Mouse (Mus musculus) layer of hippocampus, postnatal 10 days (tissue): Measurements from ENCODE around the gene Chmp1a. TPM values are rescaled to one million over a fixed set of nuclear protein-coding genes. Genes with fewer than 3 reads are reported as not detected.
"Not testable (repeated sequence)": the region's sequence is repeated elsewhere in the genome, so short reads cannot be mapped to it uniquely, and the experiment has no call there.

Experiments used
- DNase-seq, 2 experiments: peaks; one replicate each; pipeline ENCODE4 v3.0.0; 2021; ENCODE audit warnings: low spot score in 2 of 2
- long read RNA-seq: library from polyadenylated mRNA; stranded (forward); transcript quantifications from one replicate; pipeline ENCODE4 v2.0.0, GENCODE M21; 2023
- total RNA-seq, 2 experiments: library from RNA; stranded (reverse); gene quantifications; 2 replicates each; pipeline ENCODE4 v1.2.3; 2021

The Chmp1a gene
- 100 to 1,000 TPM; 120 to 143 TPM for total RNA-seq
- long read RNA-seq, partial matches to known transcripts: 4 of 121 reads
- long read RNA-seq, other reads (novel, unspliced or antisense): 110 of 121 reads

GRCm38 (mm10) chr8:123212321-123213117 is at the start of gene Chmp1a, which contains the start of gene Spata33:
Gene Chmp1a, minus strand, starts transcription at chr8:123212763.
Gene Spata33, plus strand, starts transcription at chr8:123212832.
- DNase-seq: peak; percentile 83 to 87

DNA sequence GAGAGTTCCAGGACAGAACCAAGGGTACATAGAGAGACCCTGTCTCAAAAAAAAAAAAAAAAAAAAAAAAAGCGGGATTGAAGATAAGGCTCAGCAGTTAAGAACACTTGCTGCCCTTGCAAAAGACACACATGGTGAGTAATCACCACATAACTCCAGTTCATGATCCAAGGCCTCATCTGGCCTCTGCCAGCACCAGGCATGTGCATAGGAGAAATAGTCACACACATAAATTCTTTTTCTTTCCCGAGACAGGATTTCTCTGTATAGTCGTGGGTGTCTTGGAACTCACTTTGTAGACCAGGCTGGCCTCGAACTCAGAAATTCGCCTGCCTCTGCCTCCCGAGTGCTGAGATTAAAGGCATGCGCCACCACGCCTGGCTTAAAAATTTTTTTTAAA is 45.0 kb upstream of the Chmp1a start:
- DNase-seq: not testable (repeated sequence)

GRCm38 (mm10) chr8:123257114-123257513 is 44.6 kb upstream of the Chmp1a start:
- no peak for DNase-seq

DNA sequence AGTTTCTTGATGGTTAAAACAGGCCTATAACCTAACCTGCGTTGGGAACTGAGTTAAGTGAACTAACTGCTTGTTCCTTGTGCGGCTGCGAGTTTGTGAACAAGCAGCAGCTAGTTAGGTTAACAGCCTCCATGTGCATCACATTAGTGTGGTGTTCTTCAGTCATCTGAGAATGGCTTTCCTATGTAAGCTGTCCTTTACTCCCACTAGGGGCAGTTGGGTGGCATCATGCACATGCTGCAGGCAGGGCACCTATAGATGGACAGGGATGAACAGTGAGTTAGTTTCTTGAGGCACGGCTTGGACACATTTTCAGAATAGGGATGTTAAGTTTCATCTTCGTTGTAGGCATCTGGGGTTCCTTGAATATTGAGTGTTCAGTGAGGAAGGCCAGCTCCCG is 42.6 kb upstream of the Chmp1a start:
- DNase-seq: no peak

DNA sequence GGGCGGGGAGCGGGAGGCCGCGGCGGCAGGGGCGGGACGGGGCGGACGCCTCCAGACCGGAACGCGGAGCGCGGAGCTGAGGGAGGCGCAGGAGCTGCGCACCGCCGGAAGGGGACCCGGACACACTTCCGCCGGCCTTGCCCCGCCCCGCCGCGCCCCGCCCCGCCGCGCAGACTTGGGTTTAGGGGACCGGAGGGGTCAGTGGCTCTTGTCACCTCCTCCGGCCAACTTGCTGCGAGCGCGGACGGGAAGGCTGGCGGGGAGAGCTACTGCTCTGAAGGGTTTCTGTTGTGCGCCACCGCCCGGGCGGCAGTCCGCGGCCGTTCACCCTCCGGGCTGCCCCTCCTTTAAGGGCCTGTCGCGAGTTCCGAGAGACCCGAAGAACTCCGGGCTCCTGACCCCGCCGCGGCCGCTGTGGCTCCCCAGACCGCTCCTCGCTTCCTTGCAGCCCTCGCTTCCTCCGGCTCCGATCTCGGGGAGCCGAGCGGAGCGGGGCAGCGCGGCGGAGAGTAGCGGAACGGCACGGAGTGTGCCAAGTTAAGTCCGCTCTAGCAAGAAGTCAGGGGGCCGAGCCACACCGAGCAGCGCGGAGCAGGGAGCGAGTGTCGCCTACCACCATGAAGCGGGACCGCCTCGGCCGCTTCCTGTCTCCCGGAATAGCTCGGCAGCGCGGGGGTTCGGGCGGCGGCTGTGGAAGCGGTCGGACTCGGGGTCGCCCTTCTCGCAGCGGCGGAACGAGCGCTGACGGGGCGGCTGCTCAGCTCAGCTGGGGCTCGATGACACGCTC is 41.7 kb upstream of the Chmp1a start, which contains the start of the genes Zfp276 and Vps9d1:
Zfp276 (plus strand) TSS at position 97 of the 787 bp plus-strand sequence.
Vps9d1 (minus strand) TSS at position 250 of the 787 bp plus-strand sequence.
- peak; percentile 87 to 92 for DNase-seq

DNA sequence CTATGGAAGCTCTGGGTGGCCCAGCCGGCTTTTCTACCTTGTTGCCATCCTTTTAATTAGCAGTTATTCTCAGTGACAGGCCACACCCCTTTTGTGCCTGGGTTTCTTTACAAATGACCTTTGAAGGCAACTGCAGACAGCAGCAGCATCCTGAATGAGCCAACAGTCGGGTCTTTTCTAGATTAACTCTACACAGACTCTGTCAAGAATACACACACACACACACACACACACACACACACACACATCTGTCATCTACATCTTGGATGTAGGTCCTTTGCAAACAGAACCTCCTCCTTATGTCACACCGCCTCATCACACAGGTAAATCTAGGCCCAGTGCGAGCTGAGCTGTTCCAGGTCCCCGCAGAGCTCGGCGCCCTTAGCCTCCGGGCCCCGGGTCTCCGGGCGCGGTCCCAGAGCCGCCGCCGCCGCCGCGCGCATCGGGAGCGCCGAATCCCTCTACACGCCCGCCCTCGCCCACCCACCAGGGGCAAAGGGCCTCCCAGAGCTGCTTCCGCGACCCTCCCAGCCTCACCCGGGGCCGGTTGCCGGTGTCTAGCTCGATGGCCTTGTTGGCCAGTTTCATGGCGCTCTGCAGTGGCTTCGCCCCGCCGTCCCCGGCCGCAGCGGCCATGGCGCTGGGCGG is 41.0 kb upstream of the Chmp1a start:
- no peak for DNase-seq

GRCm38 (mm10) chr8:123252925-123253324 is 40.4 kb upstream of the Chmp1a start:
- DNase-seq: no peak

DNA sequence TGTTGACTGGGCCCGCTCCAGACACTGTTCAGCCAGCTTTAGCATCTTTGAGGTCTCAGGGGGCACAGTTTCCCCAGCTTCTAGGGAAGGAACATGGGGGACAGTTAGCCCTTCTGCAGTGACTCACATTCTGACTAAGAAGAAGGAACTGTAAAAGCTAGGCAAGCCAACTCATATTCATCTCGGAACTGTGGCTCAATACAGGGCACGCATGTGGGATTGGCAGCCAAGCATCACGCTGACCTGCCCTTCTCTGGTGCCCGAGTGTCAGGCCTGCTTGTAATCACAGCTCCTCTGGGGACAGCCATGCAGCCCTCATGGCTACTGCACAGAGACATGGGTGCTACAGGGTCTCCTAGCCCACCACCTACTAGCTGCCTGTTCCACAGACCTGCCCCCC is 38.4 kb upstream of the Chmp1a start:
- no peak for DNase-seq

DNA sequence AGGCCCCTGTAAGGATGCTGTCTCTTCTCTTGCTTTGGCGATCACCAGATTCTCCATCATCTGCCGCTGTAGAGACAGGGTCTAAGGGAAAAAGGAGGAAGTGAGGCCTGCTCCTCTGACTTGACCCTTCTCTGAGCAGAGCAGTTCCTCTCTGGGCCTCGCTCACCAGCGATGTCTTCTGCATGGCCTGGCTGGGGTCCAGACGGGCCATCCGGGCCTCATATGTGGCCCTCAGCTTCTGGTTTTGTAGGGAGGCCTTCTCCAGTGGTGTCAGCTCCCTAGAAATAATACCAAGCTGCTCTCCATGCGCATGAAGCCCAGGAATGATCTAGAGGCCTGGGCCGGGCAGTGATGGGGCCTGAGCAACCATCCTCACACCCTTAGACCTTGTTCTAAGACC is 36.0 kb upstream of the Chmp1a start:
- DNase-seq: no peak

DNA sequence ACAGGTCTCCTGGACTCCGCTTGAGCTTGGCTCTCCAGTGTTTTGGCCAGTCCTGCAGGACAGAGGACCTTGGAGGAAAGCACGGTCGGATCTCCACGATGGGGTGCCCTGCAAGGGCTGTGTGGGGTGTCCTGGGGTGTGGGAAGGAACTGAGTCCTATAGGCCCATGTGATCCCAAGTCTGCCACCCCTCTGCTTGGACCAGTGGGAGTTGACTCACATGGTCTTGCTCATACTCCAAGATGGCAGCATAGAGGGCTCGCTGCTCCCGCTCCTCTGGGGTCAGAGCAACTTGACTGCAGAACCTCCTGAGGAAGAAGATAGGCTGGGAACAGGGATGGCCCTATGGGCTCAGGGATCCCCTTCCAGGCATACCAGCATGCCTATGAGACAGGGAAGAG is 35.2 kb upstream of the Chmp1a start:
- no peak for DNase-seq

GRCm38 (mm10) chr8:123245543-123245942 is 33.0 kb upstream of the Chmp1a start:
- no peak for DNase-seq

- no peak for DNase-seq
Observed at GRCm38 (mm10) chr8:123244382-123244781, 31.8 kb upstream of the Chmp1a start.

DNA sequence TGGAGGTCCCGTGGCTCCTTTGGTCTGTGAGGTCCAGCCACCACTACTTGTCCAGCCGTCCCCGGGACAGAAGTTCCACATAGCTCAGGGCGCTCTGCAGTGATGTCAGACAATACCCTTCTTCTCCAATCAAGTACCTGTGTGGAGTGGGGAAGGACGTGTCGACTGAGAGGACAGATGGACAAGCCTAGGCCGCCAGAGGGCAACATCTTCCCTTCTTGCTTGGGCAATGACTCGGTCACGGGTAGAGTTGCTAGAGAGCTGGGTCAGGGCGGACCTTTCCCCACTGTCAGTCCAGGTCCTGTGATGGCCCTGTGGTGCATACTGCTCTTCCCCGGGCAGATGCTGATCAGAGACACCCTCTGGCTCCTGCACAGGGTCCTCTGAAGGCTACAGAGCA is 30.5 kb upstream of the Chmp1a start:
- DNase-seq: no peak

- DNase-seq: no peak
Observed at GRCm38 (mm10) chr8:123242107-123242923, 29.8 kb upstream of the Chmp1a start.

DNA sequence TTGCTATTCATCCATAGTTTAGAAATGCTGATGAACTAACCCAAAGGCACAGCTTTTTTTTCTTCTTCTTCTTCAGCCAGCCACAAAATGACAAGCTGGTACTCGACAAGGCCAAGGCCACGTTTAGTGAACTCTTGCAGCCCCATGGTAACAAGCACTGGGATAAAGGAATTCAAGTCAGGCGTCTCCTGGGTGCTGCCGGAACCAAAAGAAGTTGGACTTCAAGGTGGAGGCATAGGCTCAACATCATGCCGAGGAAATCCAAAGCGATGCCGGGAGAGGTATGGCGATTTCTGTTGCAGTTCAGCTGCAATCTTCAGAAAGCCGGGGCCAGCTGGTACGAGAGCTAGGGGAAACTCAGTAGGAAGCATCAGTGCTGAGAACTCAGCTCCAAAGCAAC is 26.8 kb upstream of the Chmp1a start:
- DNase-seq: no peak

DNA sequence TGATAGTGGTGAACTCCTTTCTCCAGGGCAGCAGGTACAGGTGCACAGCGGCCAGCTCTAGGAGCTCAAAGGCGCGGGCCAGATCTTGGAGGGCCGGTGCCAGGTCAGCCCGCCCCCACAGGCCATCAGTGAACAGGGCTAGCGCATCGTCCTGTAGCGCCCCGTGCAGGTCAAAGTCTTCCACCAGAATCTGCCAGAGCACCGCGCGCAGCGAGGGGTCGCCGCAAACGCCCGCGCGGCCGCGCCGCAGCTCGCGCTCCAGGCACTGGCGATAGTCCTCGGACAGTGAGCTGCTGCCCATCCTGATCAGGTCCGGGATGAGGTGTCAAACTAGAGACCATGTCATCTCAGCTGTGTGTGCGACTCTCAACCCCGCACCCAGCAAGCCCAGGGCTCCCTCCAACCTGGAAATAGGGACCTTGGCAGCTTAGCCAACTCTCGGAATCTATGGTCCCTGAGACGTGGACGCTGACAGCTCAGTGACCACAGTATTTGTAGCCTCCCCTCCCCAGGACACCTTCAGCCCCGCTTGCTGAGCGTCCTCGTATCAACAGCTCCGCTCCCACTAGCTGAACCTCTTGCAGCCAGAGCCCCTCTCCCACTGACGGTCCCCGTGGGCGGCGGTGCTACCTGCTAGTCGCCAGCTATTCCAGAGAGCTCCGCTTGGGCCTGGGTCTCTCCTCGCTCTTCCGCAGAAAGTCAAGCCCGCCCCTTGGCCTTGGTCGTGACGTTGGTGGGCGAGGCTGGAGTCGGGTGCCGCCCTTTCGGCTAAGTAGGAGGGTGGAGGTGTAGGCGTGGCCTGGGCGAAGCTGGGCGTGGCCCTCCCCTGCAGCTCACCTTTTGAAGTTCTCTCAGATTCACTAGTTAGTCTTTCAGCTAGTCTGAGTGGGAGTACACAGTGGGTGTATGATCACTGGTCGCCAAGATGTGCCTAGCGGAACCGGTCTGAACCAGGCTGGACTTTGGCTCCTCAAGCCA is 23.2 kb upstream of the Chmp1a start, which contains the start of gene Spata2l:
Spata2l (minus strand) TSS at position 714 of the 978 bp plus-strand sequence.
- peak; percentile 78 to 83 for DNase-seq

DNA sequence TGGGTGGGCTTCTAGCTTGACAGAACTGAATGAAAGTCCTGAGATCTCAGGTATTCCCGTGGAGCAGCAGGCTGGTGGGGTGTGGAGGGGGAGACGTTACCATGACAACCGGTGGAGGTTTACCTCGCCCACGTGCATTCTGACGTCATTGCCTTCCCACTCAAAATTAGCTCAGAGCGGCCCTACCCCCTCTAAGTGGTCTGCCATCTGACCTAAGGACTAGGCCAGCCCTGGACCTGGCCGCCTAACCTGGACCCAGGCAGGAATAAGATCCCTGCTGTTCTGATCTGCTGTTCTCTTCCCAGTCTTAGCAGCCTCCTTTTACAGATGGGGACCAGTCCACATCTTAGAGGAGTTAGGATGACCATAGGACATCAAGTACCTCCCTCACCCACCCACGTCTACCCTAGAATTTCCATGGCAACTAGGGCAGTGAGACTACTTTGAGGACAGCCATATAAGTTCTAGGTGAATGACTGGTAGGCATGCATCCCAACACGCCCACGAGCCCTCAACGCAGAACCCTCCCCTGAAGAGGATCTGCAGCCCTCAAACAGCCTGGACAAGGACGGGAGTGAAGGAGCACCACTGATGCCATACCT is 22.5 kb upstream of the Chmp1a start:
- DNase-seq: peak; percentile 61 to 70

DNA sequence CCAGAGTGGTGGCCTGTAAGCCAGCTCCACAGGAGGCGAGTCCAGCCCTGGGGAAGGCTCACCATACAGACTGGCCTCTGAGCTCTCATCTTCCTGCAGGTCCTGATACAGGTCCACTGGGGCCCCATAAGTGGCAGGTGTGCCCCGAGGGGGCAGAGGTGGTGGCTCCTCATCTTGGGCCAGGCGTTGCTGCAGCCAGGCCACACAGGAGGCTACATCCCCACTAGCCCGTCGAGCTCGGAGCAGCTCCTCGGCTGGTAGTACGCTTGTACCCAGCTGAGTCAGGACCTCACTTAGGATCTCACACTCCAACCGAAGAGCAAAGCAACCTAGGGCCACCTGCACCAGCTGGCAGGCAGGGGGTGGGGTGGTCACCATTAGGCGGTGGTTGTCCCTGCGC is 21.2 kb upstream of the Chmp1a start:
- peak in 1 of 2 experiments; percentile 36 for DNase-seq

GRCm38 (mm10) chr8:123233300-123233699 is 20.7 kb upstream of the Chmp1a start:
- DNase-seq: peak in 1 of 2 experiments; percentile 40
